Mouse (Mus musculus): ENCODE data around the gene 1700019A02Rik.

Gene 1700019A02Rik

GRCm38 (mm10) chr1:53187536-53187935, at the start of gene 1700019A02Rik:
1700019A02Rik (minus strand) TSS chr1:53187636.
- no peak for DNase-seq (ENCODE audit: low read depth)

- DNase-seq (ENCODE audit: low read depth): no peak
Measured at GRCm38 (mm10) chr1:53226063-53226462, 38.6 kb upstream of the 1700019A02Rik start.

DNA sequence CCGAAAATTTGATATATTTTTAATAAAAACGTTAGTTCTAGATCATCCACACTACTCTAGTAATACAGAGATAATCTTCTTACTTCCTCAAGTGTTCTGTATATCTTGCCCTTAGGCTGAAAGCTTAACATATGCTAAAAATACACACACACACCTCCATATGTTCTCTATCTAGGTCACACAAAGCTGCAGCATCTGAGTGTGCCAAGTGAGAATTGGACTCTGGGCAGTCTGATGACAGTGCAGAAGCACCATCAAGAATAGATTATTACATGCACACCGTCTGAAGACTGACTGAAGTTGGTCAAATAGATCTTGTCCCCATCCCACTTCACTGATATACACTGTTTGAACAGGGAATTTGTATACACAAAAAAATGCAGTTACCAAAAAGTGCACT, 38.2 kb upstream of the 1700019A02Rik start:
- DNase-seq (ENCODE audit: low read depth): no peak

DNA sequence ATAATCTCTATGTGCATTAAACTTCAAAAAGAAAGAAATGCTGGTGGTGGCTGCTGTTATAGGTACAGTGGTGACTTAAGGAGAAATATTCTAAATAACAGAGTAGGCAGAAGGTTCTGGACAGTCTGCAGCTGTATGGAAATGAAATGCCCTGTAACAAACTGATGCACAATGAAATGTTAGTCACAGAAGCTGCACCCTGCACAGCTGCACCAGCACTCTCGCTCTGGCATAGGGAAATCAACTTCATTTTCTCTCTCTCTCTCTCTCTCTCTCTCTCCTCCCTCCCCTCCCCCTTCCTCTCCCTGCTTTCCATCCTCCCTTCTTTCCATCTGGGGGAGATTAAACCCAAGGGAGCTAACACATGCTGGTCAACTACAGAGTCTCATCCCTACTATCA, 37.3 kb upstream of the 1700019A02Rik start:
- no peak for DNase-seq (ENCODE audit: low read depth)

DNA sequence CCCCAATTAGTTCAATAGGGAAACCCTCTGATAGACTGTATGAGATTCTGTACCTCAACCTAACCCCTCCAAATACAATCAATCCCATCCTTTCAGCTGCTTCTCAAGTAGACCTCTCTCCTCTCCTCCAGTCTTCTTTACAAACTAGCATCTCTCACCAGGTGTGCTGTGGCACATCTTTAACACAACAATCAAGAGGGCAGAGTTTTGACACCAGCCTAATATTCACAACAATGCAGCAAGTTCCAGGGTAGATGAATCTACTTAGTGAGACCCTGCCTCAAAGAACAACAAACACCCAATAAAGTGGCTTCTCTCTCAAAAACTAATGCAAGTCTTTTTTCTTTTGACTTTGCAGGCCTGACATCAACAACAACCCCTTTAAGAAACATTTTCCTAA, 22.7 kb upstream of the 1700019A02Rik start:
- no peak for DNase-seq (ENCODE audit: low read depth)

DNA sequence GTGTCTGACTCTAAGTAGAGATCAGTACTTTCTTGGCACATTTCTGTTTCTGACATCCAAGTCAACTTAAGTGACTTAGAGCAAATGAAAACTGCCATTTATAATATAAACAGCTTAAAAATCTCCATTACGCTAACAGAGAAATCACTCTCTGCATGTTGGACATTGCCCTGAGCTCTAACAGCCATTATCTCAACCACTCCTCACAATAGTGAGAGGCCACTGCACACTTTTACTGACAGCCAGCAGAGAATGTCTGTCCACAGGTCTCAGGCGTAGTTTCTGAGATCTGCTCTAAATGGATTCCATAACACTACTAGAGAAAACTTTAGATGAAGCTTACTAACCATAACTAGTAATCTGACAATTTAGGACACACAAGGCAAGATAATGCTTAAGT, 16.5 kb upstream of the 1700019A02Rik start:
- no peak for DNase-seq (ENCODE audit: low read depth)

- DNase-seq (ENCODE audit: low read depth): peak; percentile 20
Measured at GRCm38 (mm10) chr1:53201630-53202199, 14.3 kb upstream of the 1700019A02Rik start.

- no peak for DNase-seq (ENCODE audit: low read depth)
Measured at GRCm38 (mm10) chr1:53194536-53194935, 7.1 kb upstream of the 1700019A02Rik start.

DNA sequence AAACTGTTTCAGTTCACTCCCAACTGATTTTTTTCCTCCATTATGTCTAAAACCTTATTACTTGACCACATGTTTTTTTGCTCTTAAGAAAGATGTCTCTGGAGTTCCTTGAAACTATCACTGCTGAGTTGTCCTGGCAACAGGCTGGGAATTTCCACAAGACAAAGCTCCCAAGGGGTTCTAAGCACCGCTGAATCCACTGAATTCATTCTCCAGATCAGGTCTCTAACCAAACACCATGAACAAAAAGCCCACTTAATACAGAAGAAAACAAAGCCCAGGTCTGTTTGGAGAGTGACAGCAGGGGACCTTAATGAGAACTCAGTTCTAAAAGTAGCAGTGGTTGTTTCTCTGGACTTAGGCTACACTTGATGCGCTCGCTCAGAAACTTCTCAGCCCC, 3.8 kb upstream of the 1700019A02Rik start:
- DNase-seq (ENCODE audit: low read depth): no peak

DNA sequence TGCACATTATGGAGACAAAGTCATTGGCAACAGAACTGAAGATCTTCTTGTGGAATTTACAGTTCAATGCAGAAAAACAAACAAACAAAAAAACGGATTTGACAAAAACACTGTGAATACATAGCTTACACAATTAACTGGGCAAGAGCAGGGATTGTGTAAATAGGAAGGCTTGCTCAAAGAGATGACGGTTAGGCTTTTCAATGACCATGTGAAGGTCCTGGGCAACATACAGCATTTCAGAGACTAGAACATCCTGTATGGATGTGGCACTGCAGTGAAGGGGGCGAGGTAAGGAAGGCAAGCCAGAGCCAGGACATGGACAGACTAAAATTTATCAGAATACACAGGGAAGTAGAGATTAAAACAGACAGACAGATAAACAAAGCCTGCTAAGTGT, 2.2 kb upstream of the 1700019A02Rik start:
- DNase-seq (ENCODE audit: low read depth): no peak

DNA sequence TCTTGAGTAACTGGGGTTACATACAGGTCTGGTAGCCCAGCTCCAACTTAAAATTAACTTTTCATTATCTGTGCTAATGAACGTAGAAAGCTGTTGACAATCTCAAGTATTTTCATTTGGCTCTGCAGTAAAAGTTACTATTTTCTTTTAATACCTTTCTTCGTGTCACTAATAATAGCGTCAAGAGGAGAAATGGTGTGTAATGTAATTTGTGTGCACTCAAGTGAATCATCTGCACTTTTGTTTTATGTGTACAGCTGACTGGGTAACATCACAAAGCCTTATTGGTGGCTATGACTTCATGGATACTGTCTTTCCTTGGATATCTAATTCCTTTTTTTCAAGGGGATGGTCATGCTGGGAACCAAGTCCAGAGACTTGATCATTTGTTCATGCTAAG, 1.1 kb downstream of the 1700019A02Rik start:
- DNase-seq (ENCODE audit: low read depth): no peak

GRCm38 (mm10) chr1:53157715-53158114, 29.7 kb downstream of the 1700019A02Rik start:
- no peak for DNase-seq (ENCODE audit: low read depth)

- no peak for DNase-seq (ENCODE audit: low read depth)
Measured at GRCm38 (mm10) chr1:53123066-53123465, 64.4 kb downstream of the 1700019A02Rik start.

DNA sequence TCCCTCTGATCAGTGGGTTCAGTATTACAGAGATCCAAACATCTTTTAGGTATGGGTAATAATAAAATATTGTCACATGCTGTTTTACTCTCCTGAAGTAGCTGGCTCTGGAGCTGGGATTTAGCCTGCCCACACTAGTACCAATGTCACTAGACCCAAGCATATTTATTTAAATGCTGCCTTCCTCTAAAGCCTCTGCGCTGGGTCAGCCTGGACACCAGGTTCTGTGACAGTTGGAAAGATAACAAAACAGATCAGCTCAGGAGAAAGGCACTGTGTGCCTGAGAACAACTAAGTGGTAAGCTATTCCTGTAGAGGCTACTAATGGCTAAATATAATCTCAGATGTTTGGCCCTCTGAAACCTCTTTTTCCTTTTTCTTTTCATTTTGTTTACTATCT, 76.9 kb downstream of the 1700019A02Rik start:
- no peak for DNase-seq (ENCODE audit: low read depth)

All from NIH3T3 (cell line).